Mouse (Mus musculus) limb, embryonic 15.5 days (tissue): ENCODE data around the gene Ascc3. TPM values are rescaled to one million over a fixed set of nuclear protein-coding genes. Genes with fewer than 3 reads are reported as not detected.

Experiments
- ATAC-seq: fragments of 200-750 bp; cut with Nextera tagmentation; 2 replicates; pipeline ENCODE4 v1.8.0; 2017; ENCODE audit warnings: low read depth, moderate TSS enrichment; ENCODE audit not compliant: insufficient number of reproducible peaks, low FRiP score, low TSS enrichment
- H3K27ac ChIP-seq: fragments of 300-500 bp; sonication (generic); 2 replicates; pipeline ENCODE4 v1.5.1; 2015; ENCODE audit warnings: moderate library complexity, mild to moderate bottlenecking, inconsistent platforms
- H3K27me3 ChIP-seq: fragments of 300-500 bp; sonication (generic); 2 replicates; pipeline ENCODE4 v1.6.1; 2015; ENCODE audit warnings: inconsistent platforms
- H3K36me3 ChIP-seq: fragments of 300-500 bp; sonication (generic); 2 replicates; pipeline ENCODE4 v1.6.1; 2015; ENCODE audit warnings: inconsistent platforms
- H3K4me1 ChIP-seq: fragments of 300-500 bp; sonication (generic); 2 replicates; pipeline ENCODE4 v1.6.1; 2015; ENCODE audit warnings: inconsistent platforms
- H3K4me2 ChIP-seq: fragments of 300-500 bp; sonication (generic); 2 replicates; pipeline ENCODE4 v1.6.1; 2015; ENCODE audit warnings: mild to moderate bottlenecking, inconsistent platforms
- H3K4me3 ChIP-seq: fragments of 300-500 bp; sonication (generic); 2 replicates; pipeline ENCODE4 v1.5.1; 2015; ENCODE audit warnings: mild to moderate bottlenecking, inconsistent platforms
- H3K9ac ChIP-seq: fragments of 300-500 bp; sonication (generic); 2 replicates; pipeline ENCODE4 v1.6.1; 2015; ENCODE audit warnings: inconsistent platforms
- H3K9me3 ChIP-seq: fragments of 300-500 bp; sonication (generic); 2 replicates; pipeline ENCODE4 v1.6.1; 2016; ENCODE audit warnings: inconsistent platforms
- WGBS: fragments of 180-500 bp; shearing (Covaris S2); methylation state at CpG from one replicate; pipeline ENCODE4 v1.1.7; 2015; 5-methylcytosine and 5-hydroxymethylcytosine counted together
- polyA plus RNA-seq: library from polyadenylated mRNA; unstranded; fragments of >200 nt; fragmentation: Nextera tagmentation; extraction: Ambion mirVana; gene quantifications from 2 replicates; pipeline ENCODE4 v1.2.1, GENCODE M21; 2015

The Ascc3 gene
- 20.2 TPM in 2 replicates for polyA plus RNA-seq

DNA sequence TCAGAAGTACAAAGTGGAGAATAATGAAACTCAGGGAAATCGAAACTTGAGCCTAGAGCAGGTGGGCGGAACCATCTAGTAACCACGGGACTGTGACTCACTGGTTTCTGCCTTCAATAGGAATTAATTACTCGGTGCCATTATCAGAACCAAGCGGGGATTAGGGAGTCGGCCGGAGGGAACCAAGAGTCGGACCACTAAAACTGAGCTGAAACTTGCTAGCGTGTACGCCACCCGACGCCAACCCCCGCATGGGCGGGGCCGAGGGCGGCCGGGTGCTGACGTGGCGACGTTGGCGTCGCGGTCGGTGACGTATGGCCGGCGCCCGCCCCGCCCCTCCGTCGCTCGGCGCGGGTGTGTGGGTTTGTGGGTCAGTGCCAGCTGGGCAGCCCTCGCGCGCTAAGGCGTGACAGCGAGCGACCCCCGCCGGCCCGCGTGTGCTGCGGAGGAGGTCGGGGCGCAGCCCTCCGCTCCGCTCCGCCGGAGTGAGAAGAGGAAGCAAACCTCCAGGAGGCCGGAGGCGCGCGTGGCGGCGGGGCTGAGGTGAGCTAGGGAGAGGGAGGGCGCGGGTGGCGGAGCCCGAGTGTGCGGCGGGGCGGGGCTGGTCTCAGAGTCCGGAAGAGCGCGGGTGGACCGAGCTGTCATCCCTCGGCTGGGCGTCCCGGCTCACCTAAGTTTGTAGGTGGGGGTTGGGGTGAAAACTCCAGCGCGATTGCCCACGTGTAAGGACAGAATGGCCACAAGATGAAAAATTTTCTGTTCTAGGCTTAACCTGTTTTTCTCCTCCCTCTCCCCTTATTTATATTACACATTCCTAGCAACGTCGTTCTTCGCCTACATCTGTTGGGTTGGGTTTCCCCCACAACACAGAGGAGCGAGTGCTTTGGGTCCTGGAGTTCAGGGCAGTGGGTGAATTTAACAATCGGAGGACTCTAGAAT lies at the start of gene Ascc3:
Gene Ascc3 (plus strand): TSS at position 315 of the 939 bp plus-strand sequence.
- no peaks in the 10 kb centered on the region for H3K9me3 ChIP-seq
- peak within 1 kb of the TSS; percentile 96 for H3K27ac ChIP-seq
- under 1% methylated on average over 79 of the region's 79 CpGs for WGBS
- no peaks in the 10 kb centered on the region for H3K36me3 ChIP-seq
- H3K27me3 ChIP-seq: no peaks in the 10 kb centered on the region
- peak within 1 kb of the TSS; percentile 84 for H3K4me3 ChIP-seq
- peak within 1 kb of the TSS; percentile 47 for H3K4me2 ChIP-seq
- H3K9ac ChIP-seq: peak within 1 kb of the TSS; percentile 79
- no peaks in the 10 kb centered on the region for H3K4me1 ChIP-seq
- peak; percentile 98 for ATAC-seq

DNA sequence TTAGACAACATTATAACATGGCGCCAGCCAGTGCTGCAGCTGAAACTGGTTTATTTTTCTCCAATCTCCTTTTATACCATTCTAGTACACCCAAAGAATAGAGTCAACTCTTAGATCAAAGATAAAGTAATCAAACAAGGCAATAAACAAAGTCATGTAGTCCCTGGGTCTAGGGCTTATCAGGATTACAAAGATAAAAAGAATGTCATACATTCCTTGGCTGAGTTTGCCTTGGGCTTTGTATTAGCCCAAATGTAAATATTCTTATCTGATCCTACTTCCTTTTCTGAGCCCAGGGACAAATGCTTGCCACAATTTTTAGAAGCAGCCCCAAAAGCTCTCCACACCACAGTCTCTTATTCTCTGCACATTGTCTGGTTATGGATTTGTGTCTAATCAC lies 7.7 kb upstream of the Ascc3 start:
- no peaks in the 10 kb centered on the region for H3K36me3 ChIP-seq
- no peak overlapping the region for H3K4me3 ChIP-seq
- H3K4me1 ChIP-seq: no peaks in the 10 kb centered on the region
- H3K4me2 ChIP-seq: no peak overlapping the region
- no peak for ATAC-seq
- H3K27ac ChIP-seq: no peak overlapping the region
- no peaks in the 10 kb centered on the region for H3K9me3 ChIP-seq
- H3K27me3 ChIP-seq: no peaks in the 10 kb centered on the region
- 85% methylated on average over 1 of the region's 1 CpGs for WGBS
- no peak overlapping the region for H3K9ac ChIP-seq

DNA sequence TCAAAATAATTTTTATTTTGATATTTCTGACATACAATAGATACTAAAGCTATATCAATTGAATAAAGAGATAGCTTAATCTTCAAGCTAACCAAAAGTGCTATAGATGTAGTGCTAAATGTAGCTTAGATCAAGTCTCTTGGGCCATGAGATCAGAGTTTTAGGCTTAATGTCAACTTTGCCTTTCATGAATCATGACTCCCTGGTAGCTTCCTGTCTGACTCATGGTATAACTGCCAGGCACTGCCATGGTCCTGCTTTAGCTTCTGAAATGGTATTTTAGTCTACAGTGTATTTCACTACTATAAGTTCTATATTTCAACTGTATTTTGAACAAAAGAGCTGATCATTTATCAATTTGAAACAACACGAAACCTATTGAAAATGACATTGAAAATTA lies 5.9 kb upstream of the Ascc3 start:
- H3K27ac ChIP-seq: no peak overlapping the region
- ATAC-seq: no peak
- H3K9ac ChIP-seq: no peak overlapping the region
- 75% methylated on average over 1 of the region's 1 CpGs for WGBS
- no peaks in the 10 kb centered on the region for H3K27me3 ChIP-seq
- no peak overlapping the region for H3K4me3 ChIP-seq
- H3K9me3 ChIP-seq: no peaks in the 10 kb centered on the region
- H3K36me3 ChIP-seq: no peaks in the 10 kb centered on the region
- H3K4me2 ChIP-seq: no peak overlapping the region
- no peaks in the 10 kb centered on the region for H3K4me1 ChIP-seq

DNA sequence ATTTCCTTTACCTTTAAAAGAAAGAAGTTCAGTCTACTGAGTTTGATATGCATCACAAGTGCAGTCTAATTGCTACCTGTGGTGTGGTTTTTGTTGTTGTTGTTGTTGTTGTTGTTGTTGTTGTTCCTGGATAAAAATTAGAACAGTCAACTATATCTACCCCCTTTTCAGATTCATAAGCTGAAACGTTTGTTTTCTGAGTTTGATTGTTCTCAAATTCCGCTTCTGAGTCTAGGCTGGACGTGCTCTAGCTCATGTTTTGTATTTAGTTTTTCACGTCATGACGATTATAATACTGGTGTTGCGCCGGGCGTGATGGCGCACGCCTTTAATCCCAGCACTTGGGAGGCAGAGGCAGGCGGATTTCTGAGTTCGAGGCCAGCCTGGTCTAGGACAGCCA lies 902 bp downstream of the Ascc3 start:
- Histone ChIP-seq H3K27me3 (no peaks in the 10 kb centered on the region), H3K36me3 (no peaks in the 10 kb centered on the region), H3K4me2 (peak overlapping the region; percentile 47), H3K27ac (no peak overlapping the region), H3K4me1 (no peaks in the 10 kb centered on the region), H3K9ac (peak overlapping the region; percentile 79; the same call in 1 of the 2 replicates), H3K4me3 (peak overlapping the region; percentile 84), H3K9me3 (no peaks in the 10 kb centered on the region)
- ATAC-seq: no peak
- 72% methylated on average over 12 of the region's 12 CpGs for WGBS

DNA sequence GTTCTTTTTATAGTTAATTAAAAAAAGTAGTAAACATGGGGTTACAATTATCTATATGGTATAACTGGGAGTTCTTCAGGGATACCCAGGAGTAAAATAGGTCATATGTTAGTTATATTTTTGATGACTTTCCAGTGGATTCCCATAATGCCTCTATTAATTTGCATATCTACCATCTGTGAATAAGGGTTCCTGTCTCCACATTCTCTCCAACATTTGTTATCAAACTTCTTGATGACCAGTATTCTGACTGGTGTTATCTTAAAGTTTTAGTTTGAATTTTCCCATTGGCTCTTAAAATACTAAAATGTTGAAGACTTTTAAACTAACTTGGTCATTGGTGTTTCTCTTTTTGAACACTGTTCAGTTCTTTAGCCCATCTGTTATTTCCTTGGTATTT lies 2.9 kb downstream of the Ascc3 start:
- no peaks in the 10 kb centered on the region for H3K36me3 ChIP-seq
- no peaks in the 10 kb centered on the region for H3K9me3 ChIP-seq
- no peak overlapping the region for H3K4me2 ChIP-seq
- no peak for ATAC-seq
- H3K27me3 ChIP-seq: no peaks in the 10 kb centered on the region
- no peak overlapping the region for H3K4me3 ChIP-seq
- H3K27ac ChIP-seq: no peak overlapping the region
- H3K9ac ChIP-seq: no peak overlapping the region
- no peaks in the 10 kb centered on the region for H3K4me1 ChIP-seq

DNA sequence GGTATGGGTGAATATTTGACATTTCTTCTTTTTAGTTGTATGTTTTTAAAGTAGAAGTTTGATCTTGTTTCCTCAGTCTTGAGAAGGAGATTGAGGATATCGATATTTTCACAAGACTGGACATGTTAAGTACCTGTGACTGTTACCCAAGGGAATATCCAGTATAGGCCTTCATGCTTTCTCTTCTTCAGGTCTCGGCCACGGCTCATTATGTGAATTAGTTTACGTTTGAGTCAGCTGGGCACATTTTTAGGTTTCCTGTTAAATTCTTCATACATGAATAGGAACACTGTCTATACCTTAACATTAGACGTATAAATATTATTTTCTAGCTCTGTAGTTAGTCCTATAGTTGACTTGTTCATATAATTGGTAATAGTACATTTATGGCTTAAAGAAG lies 12.4 kb downstream of the Ascc3 start:
- Histone ChIP-seq H3K4me1 (no peaks in the 10 kb centered on the region), H3K4me2 (no peak overlapping the region), H3K4me3 (no peak overlapping the region), H3K36me3 (no peaks in the 10 kb centered on the region; the same call in 1 of the 2 replicates), H3K27ac (no peak overlapping the region), H3K9ac (no peak overlapping the region), H3K27me3 (no peaks in the 10 kb centered on the region), H3K9me3 (no peaks in the 10 kb centered on the region)
- no peak for ATAC-seq
- 82% methylated on average over 5 of the region's 5 CpGs for WGBS

DNA sequence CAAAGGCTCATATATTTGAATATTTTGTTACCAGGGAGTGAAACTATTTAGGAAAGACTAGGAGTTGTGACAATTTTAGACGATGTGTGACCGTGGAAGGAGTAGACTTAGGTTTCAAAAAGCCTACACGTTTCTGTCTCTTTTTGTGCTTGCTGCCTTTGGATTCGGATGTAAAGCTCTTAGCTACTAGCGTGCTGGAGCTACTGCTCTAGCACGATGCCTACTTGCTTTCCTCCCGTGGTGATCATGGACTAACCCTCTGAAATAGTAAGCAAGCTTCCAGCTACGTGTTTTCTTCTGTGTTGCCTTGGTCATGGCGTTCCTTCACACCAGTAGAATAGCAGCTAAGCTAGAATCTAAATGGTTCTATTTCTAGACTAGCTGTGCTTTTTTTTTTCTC lies 21.4 kb downstream of the Ascc3 start:
- Histone ChIP-seq H3K27ac (no peak overlapping the region), H3K4me2 (no peak overlapping the region), H3K4me3 (no peak overlapping the region), H3K36me3 (peaks cover 8% of the 10 kb centered on the region; the same call in 1 of the 2 replicates), H3K27me3 (no peaks in the 10 kb centered on the region), H3K4me1 (no peaks in the 10 kb centered on the region), H3K9me3 (no peaks in the 10 kb centered on the region), H3K9ac (no peak overlapping the region)
- ATAC-seq: no peak
- 93% methylated on average over 9 of the region's 9 CpGs for WGBS

DNA sequence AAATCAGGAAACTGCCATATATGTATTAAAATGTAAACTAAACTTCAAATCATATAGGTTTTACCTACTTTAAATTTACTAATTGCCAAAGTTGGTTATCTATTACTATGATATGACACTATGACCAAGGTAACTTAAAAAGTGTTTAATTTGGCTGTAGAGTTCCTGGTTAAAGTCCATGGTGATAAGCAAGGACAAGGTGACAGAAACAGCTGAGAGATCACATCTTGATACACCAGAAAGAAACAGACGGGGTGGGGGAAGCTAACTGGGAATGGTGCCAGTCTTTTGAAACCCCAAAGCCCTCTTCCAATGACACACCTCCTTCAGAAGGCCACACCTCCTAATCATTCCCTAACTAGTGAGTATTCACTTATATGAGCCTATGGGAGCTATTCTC lies 33.4 kb downstream of the Ascc3 start:
- H3K9ac ChIP-seq: no peak overlapping the region
- no peaks in the 10 kb centered on the region for H3K9me3 ChIP-seq
- H3K4me1 ChIP-seq: no peaks in the 10 kb centered on the region
- peaks cover 16% of the 10 kb centered on the region for H3K36me3 ChIP-seq
- H3K4me2 ChIP-seq: no peak overlapping the region
- H3K27me3 ChIP-seq: no peaks in the 10 kb centered on the region
- 57% methylated on average over 1 of the region's 1 CpGs for WGBS
- no peak overlapping the region for H3K27ac ChIP-seq
- H3K4me3 ChIP-seq: no peak overlapping the region
- ATAC-seq: no peak

DNA sequence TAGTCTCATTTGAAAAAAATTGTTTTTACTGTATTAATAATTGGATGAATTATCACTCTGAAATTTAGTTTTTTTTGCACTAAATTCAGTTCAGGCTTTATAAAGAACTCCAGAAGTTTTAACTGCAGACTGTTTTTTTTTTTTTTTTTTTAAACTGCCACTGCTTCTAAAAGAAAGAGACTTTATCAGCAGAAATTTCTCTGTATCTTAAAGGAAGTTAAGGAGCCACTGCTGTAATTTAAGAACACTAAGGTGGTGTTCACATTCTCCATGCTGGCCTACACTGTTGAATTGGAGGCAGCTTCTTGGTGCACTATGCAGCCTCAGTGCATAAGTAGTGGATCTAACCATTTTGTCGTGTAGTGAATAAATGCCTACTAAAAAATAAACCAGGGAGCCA lies 47.1 kb downstream of the Ascc3 start:
- no peaks in the 10 kb centered on the region for H3K4me1 ChIP-seq
- H3K27ac ChIP-seq: no peak overlapping the region
- WGBS: 47% methylated on average over 1 of the region's 1 CpGs
- no peaks in the 10 kb centered on the region for H3K27me3 ChIP-seq
- no peak overlapping the region for H3K9ac ChIP-seq
- no peak for ATAC-seq
- H3K4me3 ChIP-seq: no peak overlapping the region
- no peak overlapping the region for H3K4me2 ChIP-seq
- 0 out of 2 replicates have a peak, but pooled peaks cover 2% of the 10 kb centered on the region for H3K36me3 ChIP-seq
- no peaks in the 10 kb centered on the region for H3K9me3 ChIP-seq

DNA sequence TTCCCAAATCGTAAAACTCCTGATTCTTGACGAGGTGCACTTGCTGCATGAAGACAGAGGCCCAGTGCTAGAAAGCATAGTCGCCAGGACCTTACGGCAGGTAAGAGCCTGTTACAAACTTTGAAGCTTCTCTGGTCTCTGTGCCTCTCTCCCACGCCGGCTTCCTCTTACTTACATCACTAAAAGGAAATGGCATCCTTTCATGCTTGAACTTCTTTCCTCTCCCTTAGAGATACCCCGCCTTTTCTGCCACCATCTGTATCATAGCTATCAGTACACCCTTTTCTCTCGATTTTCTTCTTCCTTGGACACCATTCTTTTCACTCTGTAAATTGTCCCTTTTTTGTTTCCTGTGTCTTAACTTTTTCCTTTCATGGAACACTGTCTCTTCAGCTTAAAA lies 58.1 kb downstream of the Ascc3 start:
- no peak for ATAC-seq
- H3K9ac ChIP-seq: no peak overlapping the region
- WGBS: 80% methylated on average over 8 of the region's 8 CpGs
- H3K9me3 ChIP-seq: no peaks in the 10 kb centered on the region
- peaks cover 14% of the 10 kb centered on the region for H3K36me3 ChIP-seq
- H3K27me3 ChIP-seq: no peaks in the 10 kb centered on the region
- no peak overlapping the region for H3K27ac ChIP-seq
- no peak overlapping the region for H3K4me2 ChIP-seq
- H3K4me1 ChIP-seq: no peaks in the 10 kb centered on the region
- no peak overlapping the region for H3K4me3 ChIP-seq

DNA sequence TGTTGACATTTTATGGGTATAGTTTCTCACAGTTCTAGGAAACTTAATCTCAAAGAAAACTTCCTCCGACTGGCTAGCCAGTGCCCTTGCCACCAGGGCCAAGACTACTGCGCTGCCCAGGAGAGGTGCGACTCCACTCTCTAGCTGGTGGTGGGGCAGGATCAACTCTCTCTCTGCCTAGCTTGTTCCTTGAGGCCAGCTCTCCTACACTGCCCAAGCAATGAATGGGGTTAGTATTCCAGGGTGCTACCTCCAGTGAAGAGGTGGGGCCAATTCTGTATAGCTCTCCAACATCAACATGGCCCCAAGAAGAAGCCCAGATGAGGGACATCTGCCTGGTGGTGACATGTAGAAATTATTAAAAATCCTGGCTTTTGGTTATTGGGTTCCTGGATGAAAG lies 61.1 kb downstream of the Ascc3 start:
- 98% methylated on average over 3 of the region's 3 CpGs for WGBS
- H3K9me3 ChIP-seq: no peaks in the 10 kb centered on the region

DNA sequence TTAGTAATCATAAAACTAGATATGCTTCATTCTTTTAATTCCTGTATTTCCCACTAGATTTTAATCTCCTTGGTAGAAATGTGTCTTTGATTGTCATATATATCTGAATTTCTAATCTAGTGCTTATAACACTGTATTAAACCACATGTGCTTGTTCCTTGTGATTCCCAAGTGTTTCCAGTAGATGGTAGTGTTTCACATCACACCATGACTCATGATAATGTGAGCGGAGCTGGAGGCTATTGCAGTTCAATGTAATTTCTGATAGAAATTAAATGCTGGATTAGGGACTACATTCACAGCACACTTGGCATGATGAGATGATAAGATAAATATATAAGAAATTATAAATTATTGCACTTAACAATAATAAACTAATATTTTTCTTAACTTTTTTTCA lies 64.9 kb downstream of the Ascc3 start:
- WGBS: 44% methylated on average over 1 of the region's 1 CpGs
- Histone ChIP-seq H3K27me3 (no peaks in the 10 kb centered on the region), H3K27ac (no peak overlapping the region), H3K9ac (no peak overlapping the region), H3K4me3 (no peak overlapping the region), H3K9me3 (no peaks in the 10 kb centered on the region), H3K36me3 (peaks cover 8% of the 10 kb centered on the region; the same call in 1 of the 2 replicates), H3K4me1 (no peaks in the 10 kb centered on the region), H3K4me2 (no peak overlapping the region)
- ATAC-seq: no peak

More for the DNA sequence above, 61.1 kb downstream of the Ascc3 start:
- no peak for ATAC-seq
- Histone ChIP-seq H3K4me1 (no peaks in the 10 kb centered on the region), H3K4me3 (no peak overlapping the region), H3K36me3 (peaks cover 14% of the 10 kb centered on the region), H3K9ac (no peak overlapping the region), H3K27ac (no peak overlapping the region), H3K27me3 (no peaks in the 10 kb centered on the region), H3K4me2 (no peak overlapping the region)
